Mouse (Mus musculus): ENCODE results near the gene Rpl34.

The Rpl34 gene

DNA sequence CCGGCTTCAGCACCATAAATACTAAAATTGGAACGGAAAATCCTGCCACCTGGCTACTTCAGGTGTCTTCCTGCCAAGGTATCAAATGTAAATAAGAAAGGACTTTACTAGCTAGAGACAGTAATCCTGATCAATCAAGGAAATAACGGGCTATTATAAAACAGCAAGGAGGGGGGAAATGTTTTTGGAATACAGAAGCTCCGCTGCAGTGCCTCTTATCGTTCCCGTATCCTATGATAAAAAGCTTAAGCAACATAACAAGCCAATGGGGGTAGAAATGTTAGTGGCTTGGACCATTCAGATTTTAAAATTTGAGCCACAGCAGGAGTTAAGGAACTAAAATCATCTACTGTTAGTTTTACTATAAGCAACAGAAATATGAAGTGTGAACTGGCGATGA, 20.1 kb downstream of the Rpl34 start:
- no peak for DNase-seq

DNA sequence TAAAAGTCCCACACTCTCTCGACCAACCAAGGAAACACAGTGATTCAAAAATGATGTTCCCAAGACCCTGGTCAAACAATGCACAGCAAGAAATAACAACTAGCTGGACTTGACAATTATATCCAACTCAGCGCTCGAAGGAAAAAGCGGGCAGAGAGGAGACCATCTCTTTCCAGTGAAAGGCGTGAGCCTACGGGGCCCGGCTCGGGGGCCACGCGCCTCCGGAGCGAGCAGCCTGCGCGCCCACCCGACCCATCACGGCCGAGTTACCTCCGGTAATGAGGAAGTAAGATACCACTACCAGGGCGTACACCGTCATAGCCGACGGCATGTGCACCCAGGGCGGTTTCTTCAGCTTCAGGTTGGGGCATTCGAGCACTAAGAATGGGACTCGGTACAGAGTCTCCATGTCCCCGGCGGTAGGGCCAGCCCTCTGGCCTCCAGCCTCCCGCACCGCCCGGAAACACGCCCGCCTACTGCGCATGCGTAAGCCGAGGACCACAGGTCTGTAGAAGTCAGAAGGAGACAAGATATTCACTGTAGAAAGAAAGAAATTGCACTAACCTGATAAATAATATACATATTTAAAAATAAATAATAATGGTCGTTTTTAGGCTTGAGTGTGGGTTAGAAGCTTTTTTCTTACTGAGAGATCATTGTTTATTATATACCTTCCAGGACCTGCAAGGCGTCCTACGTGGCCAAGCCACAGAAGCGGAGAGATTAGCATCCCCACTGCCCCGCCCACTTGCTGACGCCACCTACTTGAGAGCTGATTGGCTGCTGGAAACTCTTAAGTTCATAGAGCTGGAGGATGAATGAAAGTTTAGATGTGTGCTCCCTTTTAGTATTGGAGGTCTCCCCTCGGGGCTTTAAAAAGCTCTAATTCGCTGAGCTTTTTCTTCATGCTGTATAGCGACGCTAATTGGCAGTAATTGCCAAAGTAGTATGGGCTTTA, 21.0 kb downstream of the Rpl34 start, which contains the start of gene Ostc:
TSS of gene Ostc (minus strand) at position 478 of the 958 bp plus-strand sequence.
- peak; percentile 96 for DNase-seq

DNA sequence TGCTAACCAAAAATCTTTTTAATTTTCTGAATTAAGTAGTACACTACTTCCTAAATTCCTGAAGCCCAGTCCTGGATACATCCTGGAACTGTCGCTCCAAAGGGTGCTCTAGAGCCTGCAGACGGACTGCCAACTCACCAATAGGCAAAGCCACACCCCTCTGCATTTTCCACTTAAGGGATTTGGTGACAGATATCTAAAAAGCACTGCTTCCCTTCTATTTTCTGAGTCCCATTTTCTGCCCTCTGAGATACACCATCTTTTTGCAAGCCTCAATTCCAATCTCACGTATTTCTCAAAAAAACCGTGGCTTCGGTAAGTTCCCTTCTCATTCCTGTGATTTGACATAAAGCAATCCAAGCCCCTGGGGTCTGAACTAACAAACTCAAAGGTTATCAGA, 21.7 kb downstream of the Rpl34 start:
- DNase-seq = peak; percentile 17

DNA sequence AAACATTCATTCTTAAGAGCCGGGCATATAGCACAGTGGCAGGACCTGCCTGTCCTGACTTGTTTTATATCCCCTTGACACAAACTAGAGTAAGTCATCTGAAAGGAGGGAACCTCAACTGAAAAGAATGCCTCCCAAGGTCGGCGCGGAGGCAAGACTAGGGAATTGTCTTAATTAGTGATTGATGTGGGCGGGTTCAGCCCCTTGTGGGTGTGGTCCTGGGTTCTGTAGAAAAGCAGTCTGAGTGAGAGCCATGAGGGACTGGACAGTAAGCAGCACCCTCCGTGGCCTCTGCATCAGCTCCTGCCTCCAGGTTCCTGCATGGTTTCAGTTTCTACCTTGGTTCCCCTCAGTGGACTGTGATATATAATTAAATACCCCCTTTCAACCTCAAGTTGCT, 27.9 kb downstream of the Rpl34 start:
- no peak for DNase-seq

DNA sequence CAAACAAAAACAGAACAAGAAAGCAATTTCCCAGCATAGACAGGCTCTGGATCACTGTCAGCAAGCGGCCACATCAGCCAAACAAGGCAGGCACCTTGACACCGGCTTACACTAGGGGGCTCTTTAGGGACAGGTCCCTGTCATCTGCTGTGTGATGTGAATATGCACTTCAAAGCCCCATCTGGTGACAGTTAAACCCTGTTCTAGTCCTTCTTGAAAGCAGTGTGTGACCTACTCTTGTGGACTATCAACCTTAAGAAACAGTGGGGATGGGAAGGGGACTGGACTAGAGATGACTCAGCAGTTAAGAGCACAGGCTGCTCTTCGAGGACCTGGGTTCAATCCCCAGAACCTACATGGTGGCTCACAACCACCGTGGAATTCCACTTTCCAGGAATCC, 32.6 kb downstream of the Rpl34 start:
- DNase-seq = no peak

DNA sequence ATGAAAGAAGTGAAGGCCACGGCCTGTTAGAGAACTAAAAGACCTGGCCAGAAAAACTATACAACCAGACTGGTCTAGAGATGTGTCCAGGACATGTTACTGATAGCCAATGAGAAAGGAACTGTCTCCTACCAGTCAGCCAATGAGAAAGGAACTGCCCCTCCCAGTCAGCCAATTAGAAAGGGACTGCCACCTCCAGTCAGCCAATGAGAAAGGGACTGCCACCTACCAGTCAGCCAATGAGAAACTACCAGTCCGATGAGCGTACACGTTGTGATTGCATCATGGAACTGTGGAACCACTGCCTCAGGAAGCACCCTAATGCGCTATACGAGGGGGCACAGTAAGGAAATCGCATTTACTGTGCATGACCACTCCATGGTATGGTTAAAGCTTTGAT, 35.5 kb downstream of the Rpl34 start:
- DNase-seq = no peak

DNA sequence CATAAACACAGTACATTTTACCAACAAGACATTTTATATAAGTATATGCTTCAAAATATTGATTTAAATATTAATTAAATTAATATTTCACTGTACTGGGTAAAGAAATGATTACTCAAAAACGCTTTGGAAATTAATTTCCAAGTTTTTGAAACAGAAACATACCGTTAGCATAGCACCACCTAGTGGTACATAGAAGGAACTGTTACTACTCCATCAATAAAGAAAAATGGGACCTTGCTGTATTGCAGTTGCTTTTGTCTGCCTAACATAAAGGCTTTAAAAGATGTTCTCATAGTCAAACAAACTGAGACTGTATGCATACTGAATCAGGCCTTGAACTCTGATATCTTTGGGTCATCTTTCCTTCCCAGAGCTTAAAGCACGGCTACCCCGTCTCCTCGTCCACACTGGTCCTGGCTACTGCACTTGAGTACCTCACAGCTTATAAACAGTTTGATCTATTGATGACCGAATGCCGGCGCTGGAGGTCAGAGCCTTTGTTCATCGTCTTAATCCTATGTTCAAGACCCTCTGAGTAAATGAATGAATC, 36.1 kb downstream of the Rpl34 start:
- no peak for DNase-seq

DNA sequence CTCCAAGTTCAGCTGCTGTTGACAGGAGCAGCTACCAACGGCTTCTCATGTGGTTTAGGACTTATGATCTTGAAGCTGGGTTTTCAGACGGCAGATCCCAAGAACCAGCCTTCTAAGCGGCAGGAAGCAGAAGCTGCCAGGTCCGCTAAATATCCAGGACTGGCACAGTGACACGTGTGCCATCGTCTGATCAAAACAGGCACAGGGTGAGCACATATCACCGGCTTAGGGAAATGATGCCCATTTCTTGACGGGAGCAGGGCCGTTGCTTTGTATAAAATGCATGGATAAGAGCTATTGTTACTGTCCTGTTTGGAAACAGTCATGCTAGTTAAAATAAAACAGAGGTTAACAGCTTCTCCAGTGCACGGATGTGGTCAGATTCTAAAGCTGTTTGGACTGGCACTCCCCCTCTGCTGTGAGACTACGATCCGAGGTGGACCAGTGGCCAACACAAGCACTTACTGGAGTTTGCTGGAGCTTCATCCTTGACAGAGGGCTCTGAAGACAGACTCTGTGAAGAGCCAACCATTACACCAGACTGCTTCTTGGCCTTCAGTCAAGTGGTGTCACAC, 38.5 kb downstream of the Rpl34 start:
- DNase-seq = no peak

DNA sequence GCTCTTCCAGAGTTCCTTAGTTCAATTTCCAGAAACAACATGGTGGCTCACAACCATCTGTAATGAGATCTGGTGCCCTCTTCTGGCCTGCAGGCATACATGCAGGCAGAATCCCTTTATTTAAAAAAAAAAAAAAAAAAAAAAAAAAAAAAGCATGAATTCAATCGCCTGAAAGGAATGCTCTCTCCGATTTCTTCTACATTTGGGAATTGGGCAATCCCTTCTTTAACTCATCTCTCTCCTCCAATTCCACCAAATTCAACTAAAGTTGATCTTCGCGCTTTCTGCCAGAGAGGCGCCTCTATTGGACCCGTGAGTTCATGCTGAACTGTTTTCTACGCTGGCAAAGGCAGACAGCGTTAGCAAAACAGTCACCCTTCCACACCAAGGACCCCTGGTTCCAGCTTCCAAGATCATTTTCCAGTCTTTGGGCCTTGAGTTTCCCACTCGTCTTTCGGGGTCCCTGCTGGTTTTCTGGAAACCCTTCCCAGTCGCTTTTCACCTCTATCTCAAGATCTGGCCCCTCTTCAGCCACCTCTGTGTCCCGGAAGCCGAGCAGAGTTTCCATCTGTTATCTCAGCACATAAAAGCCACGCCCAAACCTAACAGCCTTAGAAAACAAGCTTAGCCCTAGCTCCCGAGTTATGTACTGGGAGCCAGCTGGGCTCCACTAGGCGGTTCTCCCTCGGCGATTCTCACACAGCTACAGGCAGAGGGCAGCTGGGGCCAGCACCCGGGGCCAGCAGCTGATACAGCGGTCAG, 39.2 kb downstream of the Rpl34 start:
- no peak for DNase-seq

DNA sequence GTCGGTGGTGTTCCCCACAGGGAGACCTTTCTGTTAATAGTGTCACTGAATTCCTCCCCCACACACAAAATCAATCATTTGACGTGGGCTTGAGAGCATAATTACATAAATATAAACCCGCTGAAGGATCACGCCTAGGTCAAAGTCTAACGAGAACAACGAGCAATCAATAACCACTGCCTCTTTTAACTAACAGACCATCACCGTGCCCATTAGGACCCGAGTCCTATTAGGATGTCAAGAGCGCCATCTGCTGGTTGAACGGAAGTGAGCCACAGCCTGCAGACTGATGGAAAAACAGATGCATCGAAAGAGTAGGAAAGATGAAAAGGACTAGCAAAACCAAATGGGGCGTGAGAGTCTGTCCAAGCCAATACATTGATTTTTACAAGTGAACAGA, 40.6 kb downstream of the Rpl34 start:
- peak; percentile 45 for DNase-seq

DNA sequence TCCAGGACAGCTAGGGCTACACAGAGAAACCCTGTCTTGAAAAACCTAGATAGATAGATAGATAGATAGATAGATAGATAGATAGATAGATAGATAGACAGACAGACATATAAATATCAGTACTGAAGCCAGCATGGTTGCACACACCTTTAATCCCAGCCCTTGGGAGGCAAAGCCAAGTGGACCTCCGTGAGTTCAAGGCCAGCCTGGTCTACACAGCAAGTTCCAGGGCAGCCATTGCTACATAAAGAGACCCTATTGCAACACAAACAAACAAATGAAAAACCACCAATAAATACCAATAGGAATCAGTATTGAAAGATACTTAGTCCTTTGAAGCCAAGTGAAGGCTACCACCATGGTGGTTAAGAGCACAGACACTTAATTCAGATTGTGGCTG, 43.1 kb downstream of the Rpl34 start:
- DNase-seq = no peak

DNA sequence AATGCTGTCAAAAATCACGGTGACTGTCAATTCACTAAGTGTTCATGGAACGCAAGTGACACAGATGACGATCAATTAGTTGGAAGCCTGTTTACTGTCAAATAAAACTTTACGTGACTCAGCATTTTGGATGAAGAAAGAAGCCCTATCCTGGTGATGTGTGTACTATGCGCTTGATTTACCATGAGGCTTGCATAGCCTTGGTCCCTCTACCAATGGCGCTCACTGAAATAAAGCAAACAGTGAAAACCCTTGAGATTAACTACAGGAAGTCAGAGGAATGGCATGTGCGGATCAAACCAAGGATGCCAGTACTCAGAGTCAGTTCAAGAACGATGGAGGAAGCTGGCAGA, 45.2 kb downstream of the Rpl34 start:
- no peak for DNase-seq

DNA sequence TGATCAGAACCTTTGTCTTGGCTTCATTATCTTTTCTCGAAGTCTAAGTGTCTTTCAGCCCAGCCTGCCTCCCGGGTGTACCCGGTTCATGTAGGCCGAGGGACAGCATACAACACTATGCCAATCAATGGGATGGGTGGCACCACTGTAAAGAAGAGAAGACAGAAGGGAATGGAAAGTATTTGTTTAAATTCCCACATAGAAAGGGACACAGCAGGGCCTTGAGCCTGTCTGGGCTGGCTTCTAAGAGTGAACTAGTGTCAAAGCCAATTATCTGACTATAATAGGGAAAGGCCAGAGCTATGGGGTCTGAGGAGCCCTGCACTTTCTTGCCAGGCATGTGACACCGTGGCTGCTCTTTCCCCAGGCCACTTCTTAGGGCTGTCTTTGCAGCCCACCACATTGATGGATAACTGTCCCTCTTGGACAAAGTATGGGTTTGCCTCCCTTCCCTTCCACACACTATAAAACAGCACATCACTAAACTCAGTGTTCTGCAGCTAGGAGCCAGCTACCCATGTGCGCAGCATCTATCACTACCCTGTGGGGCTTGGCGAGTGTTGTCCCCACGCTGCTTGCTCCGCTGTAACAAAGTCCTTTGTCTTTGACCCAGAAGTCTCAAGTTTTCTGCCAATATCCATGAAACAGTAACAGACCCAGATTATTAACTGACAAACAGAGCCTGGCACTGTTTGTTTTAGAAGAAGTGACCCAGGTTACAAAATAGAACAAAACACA, 45.8 kb downstream of the Rpl34 start:
- DNase-seq = no peak

DNA sequence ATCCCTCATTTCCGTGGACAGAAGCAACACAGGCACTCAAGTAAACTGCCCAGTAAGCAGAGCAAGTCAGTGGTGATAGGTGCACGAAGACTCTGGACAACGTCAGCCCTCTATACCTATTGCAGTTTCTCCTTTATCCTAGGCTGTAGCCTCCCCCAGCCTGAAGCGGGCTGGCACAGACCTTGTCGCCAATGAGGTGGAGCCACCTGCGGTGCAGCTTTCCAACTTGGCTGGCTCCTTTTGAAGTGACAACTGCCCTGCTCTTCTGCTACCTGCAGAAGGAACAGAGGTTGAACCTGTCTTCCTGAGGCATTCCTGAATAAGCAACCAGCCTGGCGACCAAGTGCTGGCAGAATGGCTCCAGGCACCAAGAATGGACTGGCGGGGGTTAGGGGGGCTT, 46.4 kb downstream of the Rpl34 start:
- DNase-seq = no peak

DNA sequence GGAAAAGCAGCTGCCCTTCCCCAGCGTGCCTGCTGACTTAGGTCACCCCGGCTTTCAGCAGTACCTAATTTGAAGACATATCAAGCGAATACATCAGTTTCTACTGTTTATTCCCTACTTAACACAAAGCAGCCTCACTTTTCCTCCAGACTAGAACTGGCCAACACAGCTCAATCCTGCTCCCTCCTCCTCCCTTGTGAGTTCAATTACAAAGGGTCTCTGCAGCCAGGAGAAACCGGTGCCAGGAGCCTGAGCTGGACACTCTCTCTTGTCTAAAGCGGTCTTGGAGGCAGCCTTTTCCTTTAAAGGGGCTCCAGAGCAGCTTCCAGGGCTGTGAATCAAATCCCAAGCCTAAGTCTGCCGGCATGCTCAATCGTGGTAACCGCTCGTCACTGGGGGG, 48.0 kb downstream of the Rpl34 start:
- DNase-seq = no peak

DNA sequence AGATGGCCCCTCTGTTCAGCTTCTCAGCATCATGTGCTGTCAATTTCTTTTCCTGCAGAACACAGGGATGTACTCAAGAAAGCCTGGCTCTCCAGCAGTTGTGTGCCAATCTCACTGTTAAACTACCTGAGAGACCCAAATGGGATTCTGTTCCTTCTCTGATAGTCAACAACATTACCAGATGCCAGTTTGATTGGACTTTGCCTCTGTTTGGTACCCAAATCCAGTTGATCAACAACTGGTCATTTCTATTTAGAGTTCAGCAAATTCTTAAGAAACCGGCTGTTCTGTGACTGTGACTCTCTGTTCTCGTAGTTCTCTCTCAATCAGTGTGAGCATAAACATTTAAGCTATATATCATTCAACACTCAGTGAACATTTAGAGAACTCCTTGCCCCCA, 49.0 kb downstream of the Rpl34 start:
- no peak for DNase-seq

DNA sequence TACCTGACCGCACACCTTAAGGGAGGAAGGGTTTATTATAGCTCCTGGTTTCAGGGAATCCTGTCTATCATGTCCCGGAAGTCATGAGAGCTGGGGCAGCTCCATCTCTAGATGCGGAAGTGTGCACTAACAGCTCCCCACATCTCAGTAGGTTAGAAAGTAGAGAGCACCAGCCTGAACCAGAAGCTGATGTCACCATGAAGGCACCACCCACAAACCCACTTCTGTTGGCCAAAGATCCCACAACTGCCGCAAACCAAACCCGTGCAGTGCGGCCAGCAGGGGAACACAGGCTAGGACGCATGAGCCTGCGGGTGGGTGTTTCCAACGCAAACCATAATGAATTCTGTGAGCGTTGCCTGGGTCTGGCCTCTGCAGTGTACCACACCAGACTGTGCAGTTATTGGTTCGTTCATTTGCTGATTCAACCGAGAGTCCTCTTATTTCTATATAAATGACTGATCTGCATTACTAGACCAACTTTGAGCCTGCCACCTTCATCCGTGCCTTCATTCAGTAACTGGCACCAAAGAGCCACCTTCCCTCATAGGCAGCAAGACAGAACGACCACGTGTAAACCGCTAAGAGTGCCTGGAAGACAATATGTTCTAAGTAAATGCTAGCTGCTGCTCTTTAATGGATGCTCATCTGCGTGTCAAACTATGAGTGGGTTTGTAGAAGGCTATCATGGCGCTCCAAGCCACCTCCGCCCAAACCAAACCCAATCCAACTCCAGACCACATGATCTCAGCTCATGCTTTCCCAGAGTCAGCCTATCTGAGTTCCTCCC, 52.3 kb downstream of the Rpl34 start:
- no peak for DNase-seq

Measured in cerebellum, adult 9-11 months (tissue).